Mouse (Mus musculus): ENCODE measurements at regions not wholly inside any gene's neighbourhood (a gene's known extent, or its start where the extent isn't known, plus 50 kb on each side); places are given as distances from the start of the nearest gene placed in this dataset.

GRCm38 (mm10) chr14:58999106-58999778 lies 143.5 kb downstream of the 1700129C05Rik start:
- Histone ChIP-seq H3K27ac (no peak overlapping the region), H3K4me3 (ENCODE audit: inconsistent target) (no peak overlapping the region), H3K79me2 (ENCODE audit: inconsistent target) (no peaks in the 10 kb centered on the region), H3K36me3 (ENCODE audit: inconsistent target) (no peaks in the 10 kb centered on the region)
- WGBS (ENCODE audit: missing documents), result 85% methylated on average over 5 of the region's 5 CpGs

DNA sequence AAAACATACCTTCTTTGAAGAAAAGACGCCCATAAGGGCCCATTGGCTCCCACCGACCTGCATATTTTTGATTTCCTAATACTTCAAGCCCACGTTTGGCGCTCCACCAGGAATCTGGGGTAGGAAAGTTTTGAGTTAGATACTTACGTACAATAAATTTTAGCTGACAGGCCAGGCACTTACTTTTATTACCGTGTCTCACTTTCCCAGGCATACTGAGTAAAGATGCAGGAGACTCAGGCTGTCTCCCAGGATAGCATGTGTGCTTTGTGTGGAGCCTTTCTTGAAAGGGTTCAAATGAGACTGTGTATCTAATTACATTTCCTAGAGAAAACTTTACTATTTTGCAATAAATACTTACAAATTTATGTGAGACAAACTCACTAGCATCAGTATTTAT lies 147.7 kb downstream of the 1700129C05Rik start:
- Histone ChIP-seq H3K4me3 (ENCODE audit: inconsistent target) (no peak overlapping the region), H3K36me3 (ENCODE audit: inconsistent target) (no peaks in the 10 kb centered on the region), H3K79me2 (ENCODE audit: inconsistent target) (no peaks in the 10 kb centered on the region), H3K27ac (no peak overlapping the region)
- 91% methylated on average over 6 of the region's 6 CpGs for WGBS (ENCODE audit: missing documents)

DNA sequence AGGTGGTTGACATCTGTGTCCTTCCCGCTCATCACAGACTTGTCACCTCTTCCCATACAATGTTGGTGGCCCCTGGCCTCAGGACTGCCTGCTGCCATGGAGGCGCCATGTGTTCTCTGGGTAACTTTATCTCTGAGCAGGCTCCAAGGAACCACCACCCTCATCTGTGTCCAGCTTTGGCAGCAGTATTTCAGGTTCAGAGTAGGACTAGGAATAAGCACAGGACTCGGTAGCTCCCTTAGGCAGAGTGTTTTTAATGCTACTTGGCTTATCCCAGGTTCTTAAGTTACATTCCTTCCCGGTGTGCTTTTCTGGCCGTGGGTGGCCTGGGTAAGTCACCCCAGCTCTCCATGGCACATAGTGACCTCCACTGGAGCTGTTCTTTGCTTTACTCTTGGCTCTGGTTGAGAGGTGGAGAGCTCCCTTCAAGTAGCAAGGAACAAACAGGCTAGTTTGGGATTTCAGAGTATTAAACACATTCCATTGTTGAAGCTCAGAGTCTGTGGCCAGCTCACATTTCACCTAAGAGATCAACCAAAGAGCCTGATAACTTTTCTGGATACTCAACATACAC lies 153.0 kb downstream of the 1700129C05Rik start:
- no peaks in the 10 kb centered on the region for H3K36me3 ChIP-seq (ENCODE audit: inconsistent target)
- no peak overlapping the region for H3K4me3 ChIP-seq (ENCODE audit: inconsistent target)
- no peaks in the 10 kb centered on the region for H3K79me2 ChIP-seq (ENCODE audit: inconsistent target)
- H3K27ac ChIP-seq, result no peak overlapping the region
- WGBS (ENCODE audit: missing documents), result 86% methylated on average over 5 of the region's 5 CpGs

- Histone ChIP-seq H3K36me3 (ENCODE audit: inconsistent target) (no peaks in the 10 kb centered on the region), H3K79me2 (ENCODE audit: inconsistent target) (no peaks in the 10 kb centered on the region), H3K27ac (no peak overlapping the region), H3K4me3 (ENCODE audit: inconsistent target) (no peak overlapping the region)
- 67% methylated on average over 8 of the region's 8 CpGs for WGBS (ENCODE audit: missing documents)
Observed at GRCm38 (mm10) chr14:58987688-58988087, 155.0 kb downstream of the 1700129C05Rik start.

DNA sequence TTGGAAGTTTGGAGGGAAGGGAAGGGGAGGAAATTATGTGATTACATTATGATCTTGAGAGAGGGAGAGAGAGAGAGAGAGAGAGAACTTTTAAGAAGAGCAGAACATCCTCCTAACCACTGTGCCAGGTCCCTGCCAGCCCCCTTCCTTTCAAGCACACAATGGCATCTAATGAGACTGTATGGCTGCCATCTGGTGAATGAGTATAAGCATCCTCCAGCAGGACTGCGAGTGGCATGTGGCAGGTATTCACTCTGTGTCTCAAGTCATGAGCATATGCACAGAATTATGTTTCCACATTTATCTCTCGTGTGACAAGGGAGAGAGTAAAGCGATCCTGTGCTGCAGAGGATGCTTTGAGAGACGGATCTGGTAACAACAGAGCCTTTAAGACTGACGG lies 156.9 kb downstream of the 1700129C05Rik start:
- H3K36me3 ChIP-seq (ENCODE audit: inconsistent target), result no peaks in the 10 kb centered on the region
- 97% methylated on average over 5 of the region's 5 CpGs for WGBS (ENCODE audit: missing documents)
- H3K27ac ChIP-seq, result no peak overlapping the region
- H3K4me3 ChIP-seq (ENCODE audit: inconsistent target), result no peak overlapping the region
- H3K79me2 ChIP-seq (ENCODE audit: inconsistent target), result no peaks in the 10 kb centered on the region

- H3K79me2 ChIP-seq (ENCODE audit: inconsistent target), result no peaks in the 10 kb centered on the region
- 82% methylated on average over 4 of the region's 4 CpGs for WGBS (ENCODE audit: missing documents)
- no peaks in the 10 kb centered on the region for H3K36me3 ChIP-seq (ENCODE audit: inconsistent target)
- no peak overlapping the region for H3K4me3 ChIP-seq (ENCODE audit: inconsistent target)
- H3K27ac ChIP-seq, result no peak overlapping the region
Observed at GRCm38 (mm10) chr14:58976791-58977190, 165.9 kb downstream of the 1700129C05Rik start.

GRCm38 (mm10) chr14:58969248-58969647 lies 173.4 kb downstream of the 1700129C05Rik start:
- no peak overlapping the region for H3K4me3 ChIP-seq (ENCODE audit: inconsistent target)
- H3K36me3 ChIP-seq (ENCODE audit: inconsistent target), result no peaks in the 10 kb centered on the region
- H3K79me2 ChIP-seq (ENCODE audit: inconsistent target), result no peaks in the 10 kb centered on the region
- no peak overlapping the region for H3K27ac ChIP-seq
- WGBS (ENCODE audit: missing documents), result 58% methylated on average over 3 of the region's 3 CpGs

DNA sequence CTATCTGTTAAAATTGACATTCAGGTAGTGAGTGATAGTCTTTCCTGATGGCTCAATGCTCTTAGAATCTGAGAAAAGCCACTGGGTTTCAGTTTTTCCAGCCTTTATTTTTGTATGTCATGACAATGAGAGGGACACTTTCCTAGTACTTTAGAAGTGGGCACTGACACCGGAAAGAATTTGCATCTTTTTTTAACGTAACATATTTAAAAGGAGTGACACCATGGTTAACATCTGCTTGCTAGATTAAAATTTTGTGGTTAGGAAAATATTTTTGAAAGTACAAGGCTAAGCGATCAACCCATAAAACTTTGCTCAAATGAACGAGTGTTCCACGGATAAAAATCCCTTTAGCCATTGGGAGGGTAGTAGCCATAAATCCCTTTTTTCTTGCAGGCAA lies 174.7 kb downstream of the 1700129C05Rik start:
- no peak overlapping the region for H3K27ac ChIP-seq
- H3K36me3 ChIP-seq (ENCODE audit: inconsistent target), result no peaks in the 10 kb centered on the region
- H3K79me2 ChIP-seq (ENCODE audit: inconsistent target), result no peaks in the 10 kb centered on the region
- WGBS (ENCODE audit: missing documents), result 97% methylated on average over 5 of the region's 5 CpGs
- no peak overlapping the region for H3K4me3 ChIP-seq (ENCODE audit: inconsistent target)

GRCm38 (mm10) chr14:58967163-58967562 lies 175.5 kb downstream of the 1700129C05Rik start:
- H3K4me3 ChIP-seq (ENCODE audit: inconsistent target), result no peak overlapping the region
- 0% methylated on average over 1 of the region's 1 CpGs for WGBS (ENCODE audit: missing documents)
- H3K79me2 ChIP-seq (ENCODE audit: inconsistent target), result no peaks in the 10 kb centered on the region
- H3K36me3 ChIP-seq (ENCODE audit: inconsistent target), result no peaks in the 10 kb centered on the region
- no peak overlapping the region for H3K27ac ChIP-seq

- 95% methylated on average over 2 of the region's 2 CpGs for WGBS (ENCODE audit: missing documents)
- Histone ChIP-seq H3K27ac (no peak overlapping the region), H3K36me3 (ENCODE audit: inconsistent target) (no peaks in the 10 kb centered on the region), H3K79me2 (ENCODE audit: inconsistent target) (no peaks in the 10 kb centered on the region), H3K4me3 (ENCODE audit: inconsistent target) (no peak overlapping the region)
Observed at GRCm38 (mm10) chr14:58944958-58945357, 197.7 kb downstream of the 1700129C05Rik start.

GRCm38 (mm10) chr14:58943267-58943765 lies 199.4 kb downstream of the 1700129C05Rik start:
- Histone ChIP-seq H3K36me3 (ENCODE audit: inconsistent target) (no peaks in the 10 kb centered on the region), H3K27ac (no peak overlapping the region), H3K4me3 (ENCODE audit: inconsistent target) (no peak overlapping the region), H3K79me2 (ENCODE audit: inconsistent target) (no peaks in the 10 kb centered on the region)
- 89% methylated on average over 1 of the region's 1 CpGs for WGBS (ENCODE audit: missing documents)

- H3K4me3 ChIP-seq (ENCODE audit: inconsistent target), result no peak overlapping the region
- H3K79me2 ChIP-seq (ENCODE audit: inconsistent target), result no peaks in the 10 kb centered on the region
- H3K27ac ChIP-seq, result no peak overlapping the region
- 93% methylated on average over 1 of the region's 1 CpGs for WGBS (ENCODE audit: missing documents)
- no peaks in the 10 kb centered on the region for H3K36me3 ChIP-seq (ENCODE audit: inconsistent target)
Observed at GRCm38 (mm10) chr14:58939086-58939485, 203.6 kb downstream of the 1700129C05Rik start.

DNA sequence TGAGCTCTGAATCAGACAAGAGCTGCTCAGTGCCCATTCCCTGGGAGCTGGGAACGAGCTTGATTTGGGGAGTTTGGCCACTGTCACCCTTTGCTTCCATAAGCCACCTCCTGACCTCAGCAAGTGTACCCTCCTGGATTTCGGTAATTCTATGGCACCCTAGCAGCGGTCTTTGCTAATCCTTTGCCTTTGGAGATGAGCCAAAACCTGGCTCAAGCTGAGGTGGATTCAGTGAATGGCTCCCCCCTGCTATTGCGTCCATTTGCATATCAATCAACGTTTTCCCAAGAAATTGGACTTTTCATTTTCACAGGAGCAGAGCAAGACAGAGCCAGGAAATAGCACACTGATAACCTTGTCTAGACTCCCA lies 204.1 kb downstream of the 1700129C05Rik start:
- Histone ChIP-seq H3K27ac (no peak overlapping the region), H3K36me3 (ENCODE audit: inconsistent target) (no peaks in the 10 kb centered on the region), H3K79me2 (ENCODE audit: inconsistent target) (no peaks in the 10 kb centered on the region), H3K4me3 (ENCODE audit: inconsistent target) (no peak overlapping the region)
- 70% methylated on average over 5 of the region's 5 CpGs for WGBS (ENCODE audit: missing documents)

- Histone ChIP-seq H3K4me3 (ENCODE audit: inconsistent target) (no peak overlapping the region), H3K79me2 (ENCODE audit: inconsistent target) (no peaks in the 10 kb centered on the region), H3K27ac (no peak overlapping the region), H3K36me3 (ENCODE audit: inconsistent target) (no peaks in the 10 kb centered on the region)
- 88% methylated on average over 12 of the region's 12 CpGs for WGBS (ENCODE audit: missing documents)
Observed at GRCm38 (mm10) chr14:58937791-58938600, 204.7 kb downstream of the 1700129C05Rik start.

DNA sequence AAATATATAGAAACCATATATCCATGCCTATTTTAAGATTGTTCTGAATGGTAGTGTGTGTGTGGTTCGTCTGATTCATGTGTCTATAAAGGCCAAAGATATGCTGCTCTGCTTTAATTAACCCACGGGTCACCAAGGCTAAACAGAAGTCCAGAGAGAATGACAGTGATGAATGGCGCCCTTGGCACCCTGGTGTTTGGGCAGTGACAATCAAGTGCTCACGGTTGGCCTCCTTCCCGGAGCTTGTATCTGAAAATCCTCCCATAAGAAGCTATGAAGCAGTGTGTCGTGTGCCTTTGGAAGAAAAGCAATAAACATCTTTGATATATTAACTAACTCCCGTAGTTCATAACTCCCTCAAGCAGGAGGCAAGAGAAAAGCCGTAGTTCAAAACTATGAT lies 205.4 kb downstream of the 1700129C05Rik start:
- no peaks in the 10 kb centered on the region for H3K36me3 ChIP-seq (ENCODE audit: inconsistent target)
- H3K79me2 ChIP-seq (ENCODE audit: inconsistent target), result no peaks in the 10 kb centered on the region
- H3K4me3 ChIP-seq (ENCODE audit: inconsistent target), result no peak overlapping the region
- WGBS (ENCODE audit: missing documents), result 81% methylated on average over 8 of the region's 8 CpGs
- H3K27ac ChIP-seq, result no peak overlapping the region

All from macrophage (primary cell).